Mouse (Mus musculus) liver, adult (tissue): ENCODE measurements at regions not wholly inside any gene's neighbourhood (a gene's known extent, or its start where the extent isn't known, plus 50 kb on each side); places are given as distances from the start of the nearest gene placed in this dataset.

Source experiments
- GATA4 ChIP-seq: IDR thresholded peaks from 2 replicates; pipeline ENCODE4 v1.6.1; 2014; ENCODE audit warnings: mild to moderate bottlenecking, low read length; ENCODE audit not compliant: insufficient replicate concordance

DNA sequence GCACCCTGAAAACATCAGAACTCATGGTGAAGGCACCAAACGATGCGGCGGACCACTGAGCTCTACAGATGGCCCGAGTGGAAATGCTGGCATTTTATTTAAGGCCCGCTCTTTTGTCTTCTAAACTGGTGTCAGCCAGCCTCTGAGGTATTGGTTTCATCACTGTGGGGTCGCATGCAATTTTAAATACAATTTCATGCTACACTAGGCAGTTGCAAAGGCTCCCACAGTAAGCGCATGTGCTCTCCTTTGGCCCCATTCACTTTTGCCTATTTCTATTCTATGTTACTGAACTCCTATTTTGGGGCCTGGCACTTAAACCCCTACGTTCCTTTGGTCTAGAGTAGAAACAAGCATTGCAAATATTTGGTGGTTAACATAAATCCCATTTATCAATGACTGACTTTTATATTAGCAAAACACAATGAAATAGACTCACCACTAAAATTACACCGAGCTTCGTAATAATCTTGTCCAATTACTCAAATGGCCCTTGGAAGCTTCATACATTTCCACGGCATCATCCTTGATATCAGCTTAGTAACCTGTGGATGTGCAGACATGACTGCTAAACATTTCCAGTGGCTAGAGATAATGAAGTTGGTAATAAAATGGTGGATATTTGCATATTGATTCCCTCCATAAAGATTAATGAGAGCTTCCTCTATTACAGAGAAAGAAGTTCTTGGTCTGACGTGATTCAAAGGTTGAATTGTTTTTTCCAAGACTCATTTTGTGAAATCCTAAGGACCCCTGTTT, 81.1 kb upstream of the Plxnc1 start:
- TF ChIP-seq GATA4: no peak

DNA sequence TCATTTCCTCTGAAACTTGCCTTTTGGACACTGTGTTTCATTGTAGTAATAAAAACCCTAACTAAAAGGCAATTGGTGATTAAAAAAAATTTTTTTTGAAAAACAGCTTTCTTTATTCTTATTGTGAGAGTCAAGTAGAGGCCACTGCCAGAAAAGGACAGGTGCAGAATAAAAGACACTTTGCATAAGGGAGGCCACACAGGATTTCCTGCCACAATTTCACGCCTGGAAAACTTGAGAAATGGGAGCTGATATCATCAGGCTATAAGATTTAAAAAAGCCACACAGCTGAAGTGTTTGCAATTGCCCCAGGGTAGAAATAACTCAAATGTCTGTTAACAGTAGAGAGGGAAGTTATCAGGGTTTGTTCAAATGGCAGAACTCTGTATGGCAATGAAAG, 76.6 kb upstream of the Plxnc1 start:
- no peak for TF ChIP-seq GATA4

DNA sequence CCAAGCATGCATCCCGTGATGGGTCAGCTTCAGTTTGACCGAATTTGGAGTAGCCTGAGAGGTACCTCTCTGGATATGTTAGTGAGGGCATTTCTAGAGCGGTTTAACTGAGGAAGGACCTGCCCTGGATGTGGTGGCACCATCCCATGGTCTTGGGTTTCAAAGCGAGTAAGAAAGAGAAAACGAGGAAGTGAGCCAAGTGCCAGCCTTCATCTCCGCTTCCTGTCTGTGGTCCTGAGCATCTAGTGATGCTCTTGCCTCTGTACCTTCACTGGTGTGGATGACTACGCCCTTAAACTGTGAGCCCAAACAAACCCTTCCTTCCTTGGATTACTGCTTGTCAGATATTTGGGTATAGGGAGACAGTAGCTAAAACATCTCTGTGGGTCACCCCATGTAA, 72.3 kb upstream of the Plxnc1 start:
- TF ChIP-seq GATA4: no peak

GRCm38 (mm10) chr10:95015298-95015951, 70.8 kb upstream of the Plxnc1 start:
- TF ChIP-seq GATA4: no peak

DNA sequence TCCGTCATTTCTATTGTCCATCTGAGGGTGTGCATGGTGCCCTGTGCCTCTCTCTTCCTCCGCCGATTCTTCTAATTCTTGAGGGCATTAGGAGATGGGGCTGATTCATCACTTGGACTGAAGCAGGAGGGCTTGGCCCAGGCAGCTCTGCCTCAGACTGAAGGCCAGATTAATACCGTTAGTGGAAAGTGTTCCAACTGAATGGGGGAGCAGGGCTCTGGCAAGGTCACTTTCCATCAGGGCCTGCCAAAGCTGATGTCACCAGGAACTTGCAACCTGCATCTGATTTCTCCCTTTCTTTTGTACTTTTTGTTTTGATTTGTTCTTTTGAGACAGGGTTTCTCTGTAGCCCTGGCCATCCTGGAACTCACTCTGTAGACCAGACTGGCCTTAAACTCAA, 69.3 kb upstream of the Plxnc1 start:
- no peak for TF ChIP-seq GATA4

- TF ChIP-seq GATA4: no peak
Observed at GRCm38 (mm10) chr10:95013213-95013915, 68.7 kb upstream of the Plxnc1 start.

GRCm38 (mm10) chr10:95010333-95010732, 65.7 kb upstream of the Plxnc1 start:
- TF ChIP-seq GATA4: no peak

DNA sequence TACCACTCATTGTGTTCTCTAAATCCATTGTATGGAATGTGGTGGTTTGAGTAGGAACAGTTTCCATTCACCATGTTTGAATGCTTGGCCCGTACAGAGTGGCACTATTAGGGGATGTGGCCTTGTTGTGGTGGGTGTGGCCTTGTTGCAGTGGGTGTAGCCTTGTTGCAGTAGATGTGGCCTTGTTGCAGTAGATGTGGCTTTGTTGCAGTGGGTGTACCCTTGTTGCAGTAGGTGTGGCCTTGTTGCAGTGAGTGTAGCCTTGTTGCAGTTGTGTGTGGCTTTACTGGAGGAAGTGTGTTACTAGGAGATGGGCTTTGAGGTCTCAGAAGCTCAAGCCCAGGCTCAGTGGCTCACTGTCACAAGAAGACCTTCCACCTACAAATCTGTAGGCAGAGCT, 64.4 kb upstream of the Plxnc1 start:
- no peak for TF ChIP-seq GATA4

DNA sequence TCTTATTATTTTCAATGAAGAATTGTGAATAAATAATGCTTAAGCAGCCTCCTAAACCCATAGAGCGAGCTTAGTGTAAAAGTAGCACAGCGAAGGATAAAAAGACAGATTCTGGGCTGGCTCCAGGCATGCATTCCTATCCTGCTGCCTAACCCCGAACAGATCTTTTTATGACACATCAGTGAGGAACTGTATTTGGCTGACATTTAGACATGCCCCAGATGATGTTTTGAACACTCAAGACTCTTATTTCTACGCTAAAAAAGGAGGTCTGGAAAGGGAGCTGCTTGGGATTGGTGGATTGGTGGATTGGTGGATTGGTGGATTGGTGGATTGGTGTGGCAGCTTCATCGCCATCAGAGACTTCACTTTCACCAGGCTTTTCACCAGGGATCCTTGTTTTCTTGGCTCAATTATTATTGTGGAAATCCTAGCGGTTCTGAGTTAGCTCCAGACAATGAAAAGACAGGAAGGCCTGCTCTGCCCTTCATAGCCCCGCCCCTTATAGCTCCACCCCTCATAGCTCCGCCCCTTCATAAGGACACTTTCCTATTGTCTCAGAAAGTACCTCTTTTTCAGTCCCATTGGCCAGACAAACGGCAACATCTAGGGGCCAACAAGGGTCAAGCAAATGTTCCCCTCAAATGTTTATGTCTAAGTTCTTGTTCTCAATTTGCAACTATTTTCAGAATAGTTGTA, 59.6 kb upstream of the Plxnc1 start:
- TF ChIP-seq GATA4: no peak

DNA sequence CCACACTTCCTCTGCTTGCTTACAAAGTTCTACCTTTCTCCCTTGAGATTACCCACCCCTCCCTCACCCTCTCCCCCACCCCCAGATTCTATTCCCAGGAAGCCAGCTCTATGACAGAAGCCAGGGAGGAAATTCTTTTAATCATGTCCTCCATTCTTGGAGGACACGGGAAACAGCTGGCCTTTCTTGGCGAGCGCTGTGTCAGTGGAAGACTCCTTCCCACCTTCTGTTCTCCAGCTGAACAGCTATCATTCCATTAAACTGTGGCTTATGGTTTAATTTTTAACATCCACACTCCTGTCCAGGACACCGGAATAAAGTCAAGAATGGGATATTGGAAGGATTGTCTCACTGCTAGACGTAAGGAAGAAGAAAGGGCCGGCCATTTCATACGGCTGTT, 59.0 kb upstream of the Plxnc1 start:
- no peak for TF ChIP-seq GATA4

DNA sequence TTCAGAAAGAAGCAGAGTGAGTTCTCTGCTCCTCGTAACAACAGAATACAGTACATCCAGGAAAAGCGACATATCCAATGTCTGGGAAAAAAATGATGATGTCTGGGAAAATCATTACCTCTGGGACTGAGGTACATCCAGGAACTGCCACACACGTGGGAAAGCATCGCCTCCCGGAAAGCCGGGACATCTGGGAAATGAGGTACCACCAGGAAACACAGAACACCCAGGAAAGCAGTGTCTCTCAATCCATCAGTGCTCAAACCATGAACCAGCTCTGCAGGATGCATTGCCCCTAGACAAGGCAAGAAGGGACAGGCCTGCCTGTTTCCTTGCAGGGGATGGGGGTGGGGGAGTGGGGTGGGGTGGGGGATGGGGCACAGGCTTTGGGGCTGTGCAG, 57.0 kb upstream of the Plxnc1 start:
- TF ChIP-seq GATA4: no peak

DNA sequence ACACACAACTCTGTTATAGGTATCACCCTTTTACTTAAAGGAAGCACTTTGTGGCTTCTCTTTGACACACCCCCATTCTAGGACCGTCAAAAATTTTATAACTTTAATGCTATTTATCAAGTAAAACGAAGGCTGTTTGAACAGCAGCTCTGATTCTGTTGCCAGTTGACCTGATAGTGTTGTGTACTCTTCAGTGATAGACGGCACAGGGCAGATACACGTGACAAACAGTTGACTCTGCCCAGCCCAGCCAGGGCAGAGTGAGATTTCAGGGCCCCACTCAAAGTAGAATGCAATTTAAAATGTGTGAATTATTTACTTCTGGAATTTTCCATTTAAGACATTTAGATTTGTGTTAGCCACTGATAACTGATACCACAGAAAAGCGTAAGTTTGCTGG, 55.1 kb upstream of the Plxnc1 start:
- TF ChIP-seq GATA4: 0 out of 2 replicates have a peak, but pooled peaks have one; percentile 21
